Comparison of ENCODE assay signal across 30 mouse cellular contexts in genomic region chr3:147164931-147165330, GRCm38 (mm10).
DNase-seq lines count a peak whose midpoint lies in the region; ATAC-seq and TF ChIP-seq lines count a peak whose summit lies in the region.
"Had no signal": no experiment of that assay in that cellular context is flagged by ENCODE, and none has a peak within 500 bp of the region (broad histone marks: within the 10 kb centered on the region; RNA-seq: fewer than 3 reads in every experiment).

No protein-coding gene starts in this region.

- no peaks in the 10 kb centered on the region for H3K9me3 ChIP-seq in liver, embryonic 11.5 days (ENCODE audit: control insufficient read depth, low read length)
- H3K9me3 ChIP-seq: embryonic facial prominence, embryonic 10.5 days; embryonic facial prominence, embryonic 13.5 days; forebrain, embryonic 10.5 days; forebrain, embryonic 13.5 days; heart, embryonic 12.5 days; heart, embryonic 15.5 days had no signal

- no peak for TF ChIP-seq CTCF in gastrocnemius, adult 2 months (IDR thresholded peaks at IDR 0.05)

- WGBS in liver, embryonic 11.5 days = 83% methylated on average over 6 of the region's 6 CpGs

- peak overlapping the region; percentile 73 for H3K27ac ChIP-seq in gastrocnemius, adult 2 months
- H3K27ac ChIP-seq in liver, embryonic 11.5 days (ENCODE audit: low read depth, low read length) = no peak overlapping the region
- H3K27ac ChIP-seq: embryonic facial prominence, embryonic 10.5 days; embryonic facial prominence, embryonic 13.5 days; forebrain, embryonic 10.5 days; forebrain, embryonic 13.5 days; heart, embryonic 15.5 days; hindbrain, embryonic 14.5 days; hindbrain, postnatal 0 days had no signal

- H3K9ac ChIP-seq in liver, embryonic 11.5 days (ENCODE audit: low read depth, low read length) = no peak overlapping the region
- H3K9ac ChIP-seq: embryonic facial prominence, embryonic 13.5 days; forebrain, embryonic 13.5 days; heart, embryonic 12.5 days; heart, embryonic 15.5 days; hindbrain, embryonic 14.5 days had no signal

- no peaks in the 10 kb centered on the region for H3K36me3 ChIP-seq in liver, embryonic 11.5 days (ENCODE audit: control insufficient read depth, insufficient read depth, low read length)
- H3K36me3 ChIP-seq: embryonic facial prominence, embryonic 10.5 days; embryonic facial prominence, embryonic 13.5 days; forebrain, embryonic 10.5 days; heart, embryonic 12.5 days; heart, embryonic 15.5 days had no signal

- H3K27me3 ChIP-seq in liver, embryonic 11.5 days (replicated peaks; ENCODE audit: control insufficient read depth, insufficient read depth, low read length) = no peaks in the 10 kb centered on the region
- H3K27me3 ChIP-seq: embryonic facial prominence, embryonic 13.5 days; forebrain, embryonic 13.5 days; heart, embryonic 12.5 days; heart, embryonic 15.5 days had no signal

- ATAC-seq in liver, embryonic 11.5 days (replicated peaks; ENCODE audit: low FRiP score) = no peak
- ATAC-seq: activated CD4-positive, CD25-positive, alpha-beta regulatory T cell, adult 4 months; CD4-positive, CD25-positive, alpha-beta regulatory T cell, adult 4 months; forebrain, embryonic 13.5 days; forebrain, embryonic 16.5 days; hindbrain, postnatal 0 days; inflammation-experienced regulatory T-cells, adult 6 months; intestine, embryonic 16.5 days had no signal

- H3K4me3 ChIP-seq in gastrocnemius, adult 2 months = no peak overlapping the region
- no peak overlapping the region for H3K4me3 ChIP-seq in liver, embryonic 11.5 days (ENCODE audit: low read depth, low read length)
- H3K4me3 ChIP-seq: embryonic facial prominence, embryonic 10.5 days; embryonic facial prominence, embryonic 13.5 days; erythroblast, embryonic 14.5 days; forebrain, embryonic 10.5 days; forebrain, embryonic 13.5 days; heart, embryonic 12.5 days; heart, embryonic 15.5 days had no signal

- no peaks in the 10 kb centered on the region for H3K4me1 ChIP-seq in liver, embryonic 11.5 days (replicated peaks; ENCODE audit: control insufficient read depth, insufficient read depth, low read length)

- peak; percentile 35 for DNase-seq in gastrocnemius, adult 2 months
- no peak for DNase-seq in gastrocnemius, postnatal 14 days
- peak; percentile 41 for DNase-seq in NIH3T3 (ENCODE audit: low read depth)
- DNase-seq in adrenal gland, postnatal 10 days = peak; percentile 60
- peak; percentile 65 to 75 for DNase-seq in adrenal gland, postnatal 36 days
- no peak for DNase-seq in cerebellum, postnatal 36 days
- DNase-seq in liver, embryonic 11.5 days (ENCODE audit: low spot score) = no peak
- DNase-seq: cerebellum, adult 11 months; cerebellum, adult 2 months; cerebellum, adult 9-11 months; cerebellum, postnatal 25 days; embryo, embryonic 11 days; gastrocnemius, postnatal 36 days; heart, postnatal 10 days; heart, postnatal 4 days; kidney, adult 2 months had no signal

- intact Hi-C loops in gastrocnemius, adult 2 months (cut with DNase I) = no loop called here
- intact Hi-C loops in gastrocnemius, postnatal 14 days (cut with DNase I; ENCODE audit: low total_unique reads) = no loop called here

- no peak overlapping the region for H3K4me2 ChIP-seq in liver, embryonic 11.5 days
- H3K4me2 ChIP-seq: embryonic facial prominence, embryonic 13.5 days; forebrain, embryonic 13.5 days; heart, embryonic 12.5 days; heart, embryonic 15.5 days; hindbrain, embryonic 14.5 days had no signal

Comparison
In these comparisons a context has a peak if more than half of its experiments do, and no peak if none do; other contexts are left out.
1. DNase-seq: peak in gastrocnemius, adult 2 months (single experiment), NIH3T3 (single experiment), adrenal gland, postnatal 10 days (single experiment) and adrenal gland, postnatal 36 days (2 of 2); none in gastrocnemius, postnatal 14 days (single experiment), cerebellum, postnatal 36 days (0 of 2) and liver, embryonic 11.5 days (single experiment).